Mouse (Mus musculus) stomach, embryonic 15.5 days (tissue): ENCODE results near the gene Slc24a1. TPM values are rescaled to one million over a fixed set of nuclear protein-coding genes. Genes with fewer than 3 reads are reported as not detected.

Source experiments
- ATAC-seq: fragments of 200-750 bp; cut with Nextera tagmentation; 2 replicates; pipeline ENCODE4 v1.8.0; 2017; ENCODE audit warnings: low read depth, moderate number of reproducible peaks, moderate TSS enrichment; ENCODE audit not compliant: insufficient read depth, low FRiP score
- H3K27ac ChIP-seq: fragments of 300-500 bp; sonication (generic); 2 replicates; pipeline ENCODE4 v1.5.1; 2015; ENCODE audit warnings: mild to moderate bottlenecking, inconsistent platforms
- H3K27me3 ChIP-seq: fragments of 300-500 bp; sonication (generic); replicated peaks from 2 replicates; pipeline ENCODE4 v1.6.1; 2015; ENCODE audit warnings: inconsistent platforms
- H3K36me3 ChIP-seq: fragments of 300-500 bp; sonication (generic); 2 replicates; pipeline ENCODE4 v1.6.1; 2015; ENCODE audit warnings: inconsistent platforms
- H3K4me1 ChIP-seq: fragments of 300-500 bp; sonication (generic); 2 replicates; pipeline ENCODE4 v1.6.1; 2015; ENCODE audit warnings: inconsistent platforms
- H3K4me2 ChIP-seq: fragments of 300-500 bp; sonication (generic); 2 replicates; pipeline ENCODE4 v1.6.1; 2015; ENCODE audit warnings: mild to moderate bottlenecking, inconsistent platforms
- H3K4me3 ChIP-seq: fragments of 300-500 bp; sonication (generic); replicated peaks from 2 replicates; pipeline ENCODE4 v1.5.1; 2015; ENCODE audit warnings: inconsistent platforms
- H3K9ac ChIP-seq: fragments of 300-500 bp; sonication (generic); 2 replicates; pipeline ENCODE4 v1.6.1; 2015; ENCODE audit warnings: inconsistent platforms
- H3K9me3 ChIP-seq: fragments of 300-500 bp; sonication (generic); 2 replicates; pipeline ENCODE4 v1.6.1; 2016; ENCODE audit warnings: inconsistent platforms
- WGBS: fragments of 180-500 bp; shearing (Covaris S2); methylation state at CpG from one replicate; pipeline ENCODE4 v1.1.7; 2015; 5-methylcytosine and 5-hydroxymethylcytosine counted together
- polyA plus RNA-seq: library from polyadenylated mRNA; unstranded; fragments of >200 nt; fragmentation: Nextera tagmentation; extraction: Ambion mirVana; gene quantifications from 2 replicates; pipeline ENCODE4 v1.2.1, GENCODE M21; 2015

The Slc24a1 gene
- polyA plus RNA-seq, 1 experiment from 2014 or later, result 0.03 TPM

- 0 out of 2 replicates have a peak, but pooled peaks cover 4% of the 10 kb centered on the region for H3K4me1 ChIP-seq
- H3K4me3 ChIP-seq, result no peak overlapping the region
- H3K9ac ChIP-seq, result no peak overlapping the region
- WGBS, result 39% methylated on average over 15 of the region's 15 CpGs
- peak; percentile 51; the same call in 1 of the 2 replicates for ATAC-seq
- no peaks in the 10 kb centered on the region for H3K27me3 ChIP-seq
- no peaks in the 10 kb centered on the region for H3K9me3 ChIP-seq
- H3K27ac ChIP-seq, result no peak overlapping the region
- no peak overlapping the region for H3K4me2 ChIP-seq
- H3K36me3 ChIP-seq, result no peaks in the 10 kb centered on the region
Observed at GRCm38 (mm10) chr9:64934015-64934754, 17.2 kb downstream of the Slc24a1 start.

- H3K36me3 ChIP-seq, result no peaks in the 10 kb centered on the region
- 64% methylated on average over 7 of the region's 7 CpGs for WGBS
- ATAC-seq, result 0 out of 2 replicates have a peak, but pooled peaks have one; percentile 21
- H3K9ac ChIP-seq, result no peak overlapping the region
- no peaks in the 10 kb centered on the region for H3K9me3 ChIP-seq
- H3K4me2 ChIP-seq, result no peak overlapping the region
- H3K27me3 ChIP-seq, result no peaks in the 10 kb centered on the region
- H3K27ac ChIP-seq, result peak overlapping the region; percentile 31; the same call in 1 of the 2 replicates
- H3K4me3 ChIP-seq, result no peak overlapping the region
- 0 out of 2 replicates have a peak, but pooled peaks cover 4% of the 10 kb centered on the region for H3K4me1 ChIP-seq
Observed at GRCm38 (mm10) chr9:64931751-64932610, 19.4 kb downstream of the Slc24a1 start.

GRCm38 (mm10) chr9:64930256-64930655, 21.2 kb downstream of the Slc24a1 start:
- H3K9ac ChIP-seq, result no peak overlapping the region
- no peaks in the 10 kb centered on the region for H3K9me3 ChIP-seq
- no peak overlapping the region for H3K27ac ChIP-seq
- 0 out of 2 replicates have a peak, but pooled peaks cover 4% of the 10 kb centered on the region for H3K4me1 ChIP-seq
- no peaks in the 10 kb centered on the region for H3K27me3 ChIP-seq
- no peak overlapping the region for H3K4me3 ChIP-seq
- no peak overlapping the region for H3K4me2 ChIP-seq
- H3K36me3 ChIP-seq, result no peaks in the 10 kb centered on the region
- no peak for ATAC-seq
- 79% methylated on average over 4 of the region's 4 CpGs for WGBS

GRCm38 (mm10) chr9:64926201-64926991, 25.0 kb downstream of the Slc24a1 start:
- WGBS, result 67% methylated on average over 8 of the region's 8 CpGs

GRCm38 (mm10) chr9:64925771-64926170, 25.6 kb downstream of the Slc24a1 start:
- H3K27ac ChIP-seq, result no peak overlapping the region
- no peak for ATAC-seq
- no peak overlapping the region for H3K4me3 ChIP-seq
- 66% methylated on average over 5 of the region's 5 CpGs for WGBS
- no peaks in the 10 kb centered on the region for H3K9me3 ChIP-seq
- H3K4me2 ChIP-seq, result no peak overlapping the region
- H3K9ac ChIP-seq, result no peak overlapping the region
- no peaks in the 10 kb centered on the region for H3K4me1 ChIP-seq
- no peaks in the 10 kb centered on the region for H3K27me3 ChIP-seq
- no peaks in the 10 kb centered on the region for H3K36me3 ChIP-seq

More at GRCm38 (mm10) chr9:64926201-64926991, 25.0 kb downstream of the Slc24a1 start:
- H3K4me3 ChIP-seq, result no peak overlapping the region
- no peak overlapping the region for H3K4me2 ChIP-seq
- H3K9ac ChIP-seq, result no peak overlapping the region
- H3K27me3 ChIP-seq, result no peaks in the 10 kb centered on the region
- H3K27ac ChIP-seq, result no peak overlapping the region
- H3K36me3 ChIP-seq, result no peaks in the 10 kb centered on the region
- no peaks in the 10 kb centered on the region for H3K9me3 ChIP-seq
- ATAC-seq, result peak; percentile 66; the same call in 1 of the 2 replicates
- no peaks in the 10 kb centered on the region for H3K4me1 ChIP-seq

GRCm38 (mm10) chr9:64918560-64918959, 32.8 kb downstream of the Slc24a1 start:
- no peak overlapping the region; the same call in 1 of the 2 replicates for H3K27ac ChIP-seq
- H3K9ac ChIP-seq, result no peak overlapping the region
- no peaks in the 10 kb centered on the region for H3K36me3 ChIP-seq
- peak overlapping the region; percentile 31 for H3K4me3 ChIP-seq
- H3K9me3 ChIP-seq, result no peaks in the 10 kb centered on the region
- 29% methylated on average over 16 of the region's 16 CpGs for WGBS
- H3K27me3 ChIP-seq, result no peaks in the 10 kb centered on the region
- peak overlapping the region; percentile 51 for H3K4me2 ChIP-seq
- H3K4me1 ChIP-seq, result no peaks in the 10 kb centered on the region
- ATAC-seq, result no peak

GRCm38 (mm10) chr9:64914629-64915028, 36.8 kb downstream of the Slc24a1 start:
- 77% methylated on average over 4 of the region's 4 CpGs for WGBS
- no peak for ATAC-seq
- Histone ChIP-seq H3K4me1 (no peaks in the 10 kb centered on the region), H3K27me3 (no peaks in the 10 kb centered on the region), H3K9me3 (no peaks in the 10 kb centered on the region), H3K4me3 (no peak overlapping the region), H3K27ac (no peak overlapping the region), H3K9ac (no peak overlapping the region), H3K36me3 (no peaks in the 10 kb centered on the region), H3K4me2 (no peak overlapping the region)

GRCm38 (mm10) chr9:64913973-64914372, 37.4 kb downstream of the Slc24a1 start:
- no peak overlapping the region for H3K4me2 ChIP-seq
- WGBS, result 69% methylated on average over 2 of the region's 2 CpGs
- no peak overlapping the region for H3K9ac ChIP-seq
- ATAC-seq, result no peak
- no peaks in the 10 kb centered on the region for H3K4me1 ChIP-seq
- no peaks in the 10 kb centered on the region for H3K36me3 ChIP-seq
- H3K27ac ChIP-seq, result no peak overlapping the region
- H3K4me3 ChIP-seq, result no peak overlapping the region
- H3K9me3 ChIP-seq, result no peaks in the 10 kb centered on the region
- no peaks in the 10 kb centered on the region for H3K27me3 ChIP-seq

GRCm38 (mm10) chr9:64913406-64913805, 38.0 kb downstream of the Slc24a1 start:
- WGBS, result 92% methylated on average over 4 of the region's 4 CpGs
- Histone ChIP-seq H3K9me3 (no peaks in the 10 kb centered on the region), H3K27ac (no peak overlapping the region), H3K36me3 (no peaks in the 10 kb centered on the region), H3K4me1 (no peaks in the 10 kb centered on the region), H3K9ac (no peak overlapping the region), H3K4me3 (no peak overlapping the region), H3K4me2 (no peak overlapping the region), H3K27me3 (no peaks in the 10 kb centered on the region)
- ATAC-seq, result no peak

GRCm38 (mm10) chr9:64907441-64907840, 44.0 kb downstream of the Slc24a1 start:
- H3K4me1 ChIP-seq, result no peaks in the 10 kb centered on the region
- 85% methylated on average over 3 of the region's 3 CpGs for WGBS
- H3K27ac ChIP-seq, result no peak overlapping the region
- no peaks in the 10 kb centered on the region for H3K9me3 ChIP-seq
- no peaks in the 10 kb centered on the region for H3K27me3 ChIP-seq
- H3K9ac ChIP-seq, result no peak overlapping the region
- H3K4me2 ChIP-seq, result no peak overlapping the region
- H3K36me3 ChIP-seq, result no peaks in the 10 kb centered on the region
- H3K4me3 ChIP-seq, result no peak overlapping the region
- no peak for ATAC-seq

- no peak overlapping the region for H3K9ac ChIP-seq
- 87% methylated on average over 14 of the region's 14 CpGs for WGBS
- H3K36me3 ChIP-seq, result no peaks in the 10 kb centered on the region
- H3K4me1 ChIP-seq, result no peaks in the 10 kb centered on the region
- no peak overlapping the region for H3K4me3 ChIP-seq
- ATAC-seq, result no peak
- no peaks in the 10 kb centered on the region for H3K27me3 ChIP-seq
- H3K27ac ChIP-seq, result no peak overlapping the region
- no peak overlapping the region for H3K4me2 ChIP-seq
- no peaks in the 10 kb centered on the region for H3K9me3 ChIP-seq
Observed at GRCm38 (mm10) chr9:64904917-64905640, 46.3 kb downstream of the Slc24a1 start.
